Mouse (Mus musculus): Measurements from ENCODE around the gene Shq1.

DNA sequence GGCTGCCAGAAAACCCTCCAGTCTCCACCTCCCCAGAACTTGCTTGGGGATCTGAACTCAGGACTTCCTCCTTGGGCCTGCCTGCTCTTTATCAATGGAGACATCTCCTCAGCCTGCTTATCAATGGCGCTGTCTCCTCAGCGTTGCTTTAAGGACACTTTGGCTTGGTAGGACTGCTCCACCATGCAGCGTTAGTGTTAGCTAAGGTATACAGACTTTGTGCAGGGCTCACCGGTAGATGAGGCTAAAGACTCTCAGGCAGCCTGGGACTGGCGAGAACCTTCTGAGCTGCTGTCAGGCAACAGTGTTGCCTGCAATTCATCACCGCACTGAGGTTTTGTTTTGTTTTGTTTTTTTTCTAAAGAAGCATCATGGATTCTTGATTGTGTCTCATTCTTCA is 35.9 kb upstream of the Shq1 start:
- TF ChIP-seq CTCF (IDR thresholded peaks at IDR 0.05; ENCODE audit: low read depth) (no peak), EP300 (optimal IDR thresholded peaks at IDR 0.05) (no peak)
